Comparison of ENCODE assay signal across 21 mouse cellular contexts in genomic region chr7:96652844-96653243, GRCm38 (mm10).
A peak's percentile ranks its signal among the peaks of the same experiment; 100 is the strongest.
DNase-seq lines count a peak whose midpoint lies in the region; ATAC-seq and TF ChIP-seq lines count a peak whose summit lies in the region.
"Had no signal": no experiment of that assay in that cellular context is flagged by ENCODE, and none has a peak within 500 bp of the region (broad histone marks: within the 10 kb centered on the region; RNA-seq: fewer than 3 reads in every experiment).

No protein-coding gene starts in this region.

- no peak overlapping the region for H3K4me2 ChIP-seq in hindbrain, embryonic 11.5 days (replicated peaks; ENCODE audit: low read depth, low read length)
- H3K4me2 ChIP-seq in hindbrain, embryonic 16.5 days (ENCODE audit: low read length): no peak overlapping the region
- H3K4me2 ChIP-seq in embryonic facial prominence, embryonic 13.5 days: peak overlapping the region; percentile 2; the same call in 1 of the 2 replicates
- H3K4me2 ChIP-seq in limb, embryonic 12.5 days: peak overlapping the region; percentile 36
- H3K4me2 ChIP-seq in kidney, embryonic 14.5 days (replicated peaks; ENCODE audit: low read depth, low read length): no peak overlapping the region
- H3K4me2 ChIP-seq: heart, embryonic 11.5 days; intestine, embryonic 15.5 days had no signal

- 31% methylated on average over 3 of the region's 3 CpGs for whole genome bisulfite sequencing in hindbrain, embryonic 11.5 days
- WGBS in hindbrain, embryonic 16.5 days: 34% methylated on average over 3 of the region's 3 CpGs
- WGBS in embryonic facial prominence, embryonic 13.5 days: 18% methylated on average over 3 of the region's 3 CpGs
- 4% methylated on average over 3 of the region's 3 CpGs for WGBS in limb, embryonic 12.5 days
- WGBS in cerebellum, adult 2 months: 50% methylated on average over 3 of the region's 3 CpGs
- 9% methylated on average over 3 of the region's 3 CpGs for WGBS in kidney, embryonic 14.5 days

- H3K36me3 ChIP-seq in hindbrain, embryonic 11.5 days (ENCODE audit: control insufficient read depth, insufficient read depth, low read length): no peaks in the 10 kb centered on the region
- H3K36me3 ChIP-seq in hindbrain, embryonic 16.5 days (ENCODE audit: control insufficient read depth, insufficient read depth, low read length): no peaks in the 10 kb centered on the region
- H3K36me3 ChIP-seq in embryonic facial prominence, embryonic 13.5 days: no peaks in the 10 kb centered on the region
- no peaks in the 10 kb centered on the region; the same call in 1 of the 2 replicates for H3K36me3 ChIP-seq in limb, embryonic 12.5 days
- no peaks in the 10 kb centered on the region for H3K36me3 ChIP-seq in kidney, embryonic 14.5 days (ENCODE audit: control insufficient read depth, insufficient read depth, low read length)
- H3K36me3 ChIP-seq: G1E; intestine, embryonic 15.5 days had no signal

- ATAC-seq in hindbrain, embryonic 11.5 days (ENCODE audit: low FRiP score): no peak
- ATAC-seq in hindbrain, embryonic 16.5 days: no peak
- no peak for ATAC-seq in embryonic facial prominence, embryonic 13.5 days (ENCODE audit: insufficient number of reproducible peaks, insufficient read depth, low FRiP score, low TSS enrichment, low read depth)
- no peak for ATAC-seq in limb, embryonic 12.5 days (ENCODE audit: insufficient number of reproducible peaks, insufficient read depth, low FRiP score, low TSS enrichment, low read depth)
- no peak for ATAC-seq in kidney, embryonic 14.5 days (ENCODE audit: low FRiP score, low TSS enrichment)
- ATAC-seq: CD4-positive, CD25-positive, alpha-beta regulatory T cell, adult 4 months; intestine, embryonic 15.5 days had no signal

- H3K27me3 ChIP-seq in hindbrain, embryonic 11.5 days (ENCODE audit: control insufficient read depth, insufficient read depth, low read length): no peaks in the 10 kb centered on the region
- H3K27me3 ChIP-seq in hindbrain, embryonic 16.5 days (replicated peaks; ENCODE audit: control insufficient read depth, insufficient read depth, low read length): no peaks in the 10 kb centered on the region
- no peaks in the 10 kb centered on the region for H3K27me3 ChIP-seq in embryonic facial prominence, embryonic 13.5 days
- peaks cover 22% of the 10 kb centered on the region for H3K27me3 ChIP-seq in limb, embryonic 12.5 days
- no peaks in the 10 kb centered on the region for H3K27me3 ChIP-seq in cerebellum, adult 2 months (ENCODE audit: control insufficient read depth, insufficient read depth, low read length)
- no peaks in the 10 kb centered on the region; the same call in 1 of the 2 replicates for H3K27me3 ChIP-seq in kidney, embryonic 14.5 days (ENCODE audit: control insufficient read depth, insufficient read depth, low read length)
- H3K27me3 ChIP-seq: intestine, embryonic 15.5 days had no signal

- TF ChIP-seq POLR2A in cerebellum, adult 2 months (IDR thresholded peaks at IDR 0.05; ENCODE audit: borderline replicate concordance, insufficient read depth, low read length): no peak

- peak overlapping the region; percentile 36; the same call in 1 of the 2 replicates for H3K27ac ChIP-seq in hindbrain, embryonic 11.5 days (ENCODE audit: low read depth, low read length)
- H3K27ac ChIP-seq in hindbrain, embryonic 16.5 days (ENCODE audit: low read depth, low read length): no peak overlapping the region
- H3K27ac ChIP-seq in embryonic facial prominence, embryonic 13.5 days: peak overlapping the region; percentile 33; the same call in 1 of the 2 replicates
- peak overlapping the region; percentile 80 for H3K27ac ChIP-seq in limb, embryonic 12.5 days
- H3K27ac ChIP-seq in cerebellum, adult 2 months (ENCODE audit: insufficient read depth, low read length): no peak overlapping the region
- H3K27ac ChIP-seq in kidney, embryonic 14.5 days (ENCODE audit: low read depth, low read length): no peak overlapping the region
- H3K27ac ChIP-seq: intestine, embryonic 15.5 days; layer of hippocampus, adult 2 months had no signal

- TF ChIP-seq CTCF in cerebellum, adult 2 months (IDR thresholded peaks at IDR 0.05; ENCODE audit: borderline replicate concordance, insufficient read depth, low read depth, low read length): no peak

- H3K4me1 ChIP-seq in hindbrain, embryonic 11.5 days (replicated peaks; ENCODE audit: control insufficient read depth, insufficient read depth, low read length): peaks cover 17% of the 10 kb centered on the region
- H3K4me1 ChIP-seq in hindbrain, embryonic 16.5 days (ENCODE audit: control insufficient read depth, insufficient read depth, low read depth, low read length): peaks cover 21% of the 10 kb centered on the region
- H3K4me1 ChIP-seq in embryonic facial prominence, embryonic 13.5 days: peaks cover 78% of the 10 kb centered on the region
- H3K4me1 ChIP-seq in limb, embryonic 12.5 days (replicated peaks): peaks cover 94% of the 10 kb centered on the region
- H3K4me1 ChIP-seq in cerebellum, adult 2 months (ENCODE audit: control insufficient read depth, insufficient read depth, low read length): peaks cover 6% of the 10 kb centered on the region; the same call in 1 of the 2 replicates
- H3K4me1 ChIP-seq in kidney, embryonic 14.5 days (ENCODE audit: control insufficient read depth, insufficient read depth, low read length): peaks cover 41% of the 10 kb centered on the region

- H3K4me3 ChIP-seq in hindbrain, embryonic 11.5 days (ENCODE audit: low read depth, low read length): no peak overlapping the region
- no peak overlapping the region for H3K4me3 ChIP-seq in hindbrain, embryonic 16.5 days (ENCODE audit: low read length)
- H3K4me3 ChIP-seq in embryonic facial prominence, embryonic 13.5 days: no peak overlapping the region
- H3K4me3 ChIP-seq in limb, embryonic 12.5 days (replicated peaks): no peak overlapping the region
- no peak overlapping the region for H3K4me3 ChIP-seq in cerebellum, adult 2 months (replicated peaks; ENCODE audit: insufficient read depth, low read depth, low read length)
- no peak overlapping the region for H3K4me3 ChIP-seq in kidney, embryonic 14.5 days (ENCODE audit: low read length)
- H3K4me3 ChIP-seq: intestine, embryonic 15.5 days; layer of hippocampus, adult 2 months had no signal

- peak; percentile 64 for DNase-seq in embryo, embryonic 10.5 days (ENCODE audit: low spot score)
- no peak for DNase-seq in embryo, embryonic 11 days
- DNase-seq in hindbrain, embryonic 11.5 days (ENCODE audit: low spot score): no peak
- no peak for DNase-seq in cerebellum, adult 2 months
- DNase-seq: adrenal gland, adult 2 months; cerebellum, postnatal 10 days; gastrocnemius, postnatal 14 days; kidney, postnatal 10 days; liver; lung, adult 18-20 months; spleen, adult 18-20 months; thymus, adult 18-20 months had no signal

- H3K9ac ChIP-seq in hindbrain, embryonic 11.5 days (ENCODE audit: low read depth, low read length): no peak overlapping the region
- no peak overlapping the region for H3K9ac ChIP-seq in hindbrain, embryonic 16.5 days (ENCODE audit: low read depth, low read length)
- no peak overlapping the region for H3K9ac ChIP-seq in embryonic facial prominence, embryonic 13.5 days
- no peak overlapping the region for H3K9ac ChIP-seq in limb, embryonic 12.5 days (replicated peaks)
- no peak overlapping the region for H3K9ac ChIP-seq in kidney, embryonic 14.5 days (ENCODE audit: low read depth, low read length)
- H3K9ac ChIP-seq: intestine, embryonic 15.5 days had no signal

- H3K9me3 ChIP-seq in hindbrain, embryonic 11.5 days (ENCODE audit: control insufficient read depth, low read length): no peaks in the 10 kb centered on the region
- H3K9me3 ChIP-seq in hindbrain, embryonic 16.5 days (ENCODE audit: control insufficient read depth, low read length): no peaks in the 10 kb centered on the region
- H3K9me3 ChIP-seq in embryonic facial prominence, embryonic 13.5 days: no peaks in the 10 kb centered on the region
- H3K9me3 ChIP-seq in limb, embryonic 12.5 days: no peaks in the 10 kb centered on the region
- no peaks in the 10 kb centered on the region for H3K9me3 ChIP-seq in kidney, embryonic 14.5 days (ENCODE audit: control insufficient read depth, low read length)
- H3K9me3 ChIP-seq: intestine, embryonic 15.5 days had no signal

Comparison
In these comparisons a context has a peak if more than half of its experiments do, and no peak if none do; other contexts are left out.
1. H3K27ac ChIP-seq: peak in hindbrain, embryonic 11.5 days (single experiment), embryonic facial prominence, embryonic 13.5 days (single experiment) and limb, embryonic 12.5 days (single experiment); none in hindbrain, embryonic 16.5 days (single experiment), cerebellum, adult 2 months (single experiment) and kidney, embryonic 14.5 days (single experiment).
2. H3K4me2 ChIP-seq: peak in embryonic facial prominence, embryonic 13.5 days (single experiment) and limb, embryonic 12.5 days (single experiment); none in hindbrain, embryonic 11.5 days (single experiment), hindbrain, embryonic 16.5 days (single experiment) and kidney, embryonic 14.5 days (single experiment).